Mouse (Mus musculus) hindbrain, embryonic 14.5 days (tissue): Measurements from ENCODE around the gene Bbs9. TPM values are rescaled to one million over a fixed set of nuclear protein-coding genes. Genes with fewer than 3 reads are reported as not detected.
A peak's percentile ranks its signal among the peaks of the same experiment; 100 is the strongest.
"Not testable (repeated sequence)": the region's sequence is repeated elsewhere in the genome, so short reads cannot be mapped to it uniquely, and the experiment has no call there.

ENCODE experiments used
- ATAC-seq: fragments of 200-750 bp; cut with Nextera tagmentation; 2 replicates; pipeline ENCODE4 v1.8.0; 2017; ENCODE audit warnings: moderate number of reproducible peaks, mild to moderate bottlenecking, moderate TSS enrichment, moderate library complexity; ENCODE audit not compliant: low FRiP score
- DNase-seq: peaks from one replicate; pipeline ENCODE4 v3.0.0-alpha.2; 2015; ENCODE audit warnings: low spot score
- H3K27ac ChIP-seq: fragments of 300-500 bp; sonication (generic); 2 replicates; pipeline ENCODE4 v1.5.1; 2014; ENCODE audit warnings: mild to moderate bottlenecking, moderate library complexity
- H3K27me3 ChIP-seq: fragments of 300-500 bp; sonication (generic); 2 replicates; pipeline ENCODE4 v1.6.1; 2014; ENCODE audit warnings: mild to moderate bottlenecking, low read length, mixed read lengths; ENCODE audit not compliant: control insufficient read depth, insufficient read depth
- H3K36me3 ChIP-seq: fragments of 300-500 bp; sonication (generic); replicated peaks from 2 replicates; pipeline ENCODE4 v1.6.1; 2014; ENCODE audit not compliant: control insufficient read depth, insufficient read depth
- H3K4me1 ChIP-seq: fragments of 300-500 bp; sonication (generic); replicated peaks from 2 replicates; pipeline ENCODE4 v1.6.1; 2014; ENCODE audit warnings: antibody characterized with exemption, low read length, mixed read lengths; ENCODE audit not compliant: control insufficient read depth, insufficient read depth
- H3K4me2 ChIP-seq: fragments of 300-500 bp; sonication (generic); replicated peaks from 2 replicates; pipeline ENCODE4 v1.6.1; 2014; ENCODE audit warnings: mild to moderate bottlenecking, moderate library complexity
- H3K4me3 ChIP-seq: fragments of 300-500 bp; sonication (generic); replicated peaks from 2 replicates; pipeline ENCODE4 v1.5.1; 2014; ENCODE audit warnings: mild to moderate bottlenecking, low read length
- H3K9ac ChIP-seq: fragments of 300-500 bp; sonication (generic); 2 replicates; pipeline ENCODE4 v1.6.1; 2014
- H3K9me3 ChIP-seq: fragments of 300-500 bp; sonication (generic); 2 replicates; pipeline ENCODE4 v1.6.1; 2016; ENCODE audit warnings: low read length; ENCODE audit not compliant: control insufficient read depth
- WGBS: fragments of 180-500 bp; shearing (Covaris S2); extraction: QIAGEN DNeasy Blood & Tissue Kit; methylation state at CpG from one replicate; pipeline ENCODE4 v1.1.7; 2014; 5-methylcytosine and 5-hydroxymethylcytosine counted together
- polyA plus RNA-seq: library from polyadenylated mRNA; unstranded; fragments of >200 nt; fragmentation: Nextera tagmentation; extraction: Ambion mirVana; gene quantifications from 2 replicates; pipeline ENCODE4 v1.2.1, GENCODE M21; 2014

Bbs9 gene
- polyA plus RNA-seq, 1 experiment from 2014 or later, result 20.0 TPM

GRCm38 (mm10) chr9:22837000-22837399 lies 361.5 kb downstream of the Bbs9 start:
- Histone ChIP-seq H3K4me3 (no peak overlapping the region), H3K9ac (no peak overlapping the region), H3K9me3 (no peaks in the 10 kb centered on the region), H3K27me3 (no peaks in the 10 kb centered on the region), H3K4me2 (no peak overlapping the region), H3K4me1 (peaks cover 10% of the 10 kb centered on the region), H3K27ac (no peak overlapping the region), H3K36me3 (no peaks in the 10 kb centered on the region)
- WGBS, result 27% methylated on average over 6 of the region's 6 CpGs
- ATAC-seq (no peak), DNase-seq (no peak)

- Histone ChIP-seq H3K36me3 (no peaks in the 10 kb centered on the region), H3K4me1 (peaks cover 10% of the 10 kb centered on the region), H3K27me3 (no peaks in the 10 kb centered on the region), H3K4me2 (no peak overlapping the region), H3K4me3 (no peak overlapping the region), H3K9ac (no peak overlapping the region), H3K27ac (no peak overlapping the region), H3K9me3 (no peaks in the 10 kb centered on the region)
- no peak for DNase-seq
- WGBS, result 22% methylated on average over 4 of the region's 4 CpGs
- ATAC-seq, result 0 out of 2 replicates have a peak, but pooled peaks have one; percentile 27
Measured at GRCm38 (mm10) chr9:22837702-22838210, 362.2 kb downstream of the Bbs9 start.

GRCm38 (mm10) chr9:22846048-22846447 lies 370.5 kb downstream of the Bbs9 start:
- 97% methylated on average over 2 of the region's 2 CpGs for WGBS
- 0 out of 2 replicates have a peak, but pooled peaks cover 3% of the 10 kb centered on the region for H3K9me3 ChIP-seq
- ATAC-seq, result no peak
- no peak overlapping the region for H3K27ac ChIP-seq
- no peak overlapping the region for H3K9ac ChIP-seq
- DNase-seq, result no peak
- no peak overlapping the region for H3K4me3 ChIP-seq
- no peak overlapping the region for H3K4me2 ChIP-seq
- no peaks in the 10 kb centered on the region for H3K27me3 ChIP-seq
- H3K4me1 ChIP-seq, result no peaks in the 10 kb centered on the region
- no peaks in the 10 kb centered on the region for H3K36me3 ChIP-seq

- ATAC-seq (no peak), DNase-seq (no peak)
- no peak overlapping the region for H3K27ac ChIP-seq
- no peaks in the 10 kb centered on the region for H3K4me1 ChIP-seq
- no peaks in the 10 kb centered on the region for H3K36me3 ChIP-seq
- H3K4me3 ChIP-seq, result no peak overlapping the region
- no peaks in the 10 kb centered on the region for H3K27me3 ChIP-seq
- no peak overlapping the region for H3K9ac ChIP-seq
- no peak overlapping the region for H3K4me2 ChIP-seq
- H3K9me3 ChIP-seq, result 0 out of 2 replicates have a peak, but pooled peaks cover 3% of the 10 kb centered on the region
- WGBS, result 84% methylated on average over 1 of the region's 1 CpGs
Measured at GRCm38 (mm10) chr9:22846783-22847182, 371.3 kb downstream of the Bbs9 start.

- ATAC-seq, result peak; percentile 55; the same call in 1 of the 2 replicates
- H3K9me3 ChIP-seq, result 0 out of 2 replicates have a peak, but pooled peaks cover 3% of the 10 kb centered on the region
- H3K36me3 ChIP-seq, result no peaks in the 10 kb centered on the region
- no peak overlapping the region for H3K9ac ChIP-seq
- peak overlapping the region; percentile 59; the same call in 1 of the 2 replicates for H3K27ac ChIP-seq
- WGBS, result 44% methylated on average over 3 of the region's 3 CpGs
- H3K27me3 ChIP-seq, result no peaks in the 10 kb centered on the region
- DNase-seq, result no peak
- no peak overlapping the region for H3K4me2 ChIP-seq
- H3K4me3 ChIP-seq, result no peak overlapping the region
- no peaks in the 10 kb centered on the region for H3K4me1 ChIP-seq
Measured at GRCm38 (mm10) chr9:22848800-22849199, 373.3 kb downstream of the Bbs9 start.

- WGBS, result 56% methylated on average over 4 of the region's 4 CpGs
- no peaks in the 10 kb centered on the region for H3K4me1 ChIP-seq
- H3K27me3 ChIP-seq, result no peaks in the 10 kb centered on the region
- H3K36me3 ChIP-seq, result no peaks in the 10 kb centered on the region
- no peak overlapping the region for H3K4me2 ChIP-seq
- peak overlapping the region; percentile 59; the same call in 1 of the 2 replicates for H3K27ac ChIP-seq
- DNase-seq (no peak), ATAC-seq (peak; percentile 51; the same call in 1 of the 2 replicates)
- H3K4me3 ChIP-seq, result no peak overlapping the region
- no peak overlapping the region for H3K9ac ChIP-seq
- 0 out of 2 replicates have a peak, but pooled peaks cover 3% of the 10 kb centered on the region for H3K9me3 ChIP-seq
Measured at GRCm38 (mm10) chr9:22849212-22849611, 373.7 kb downstream of the Bbs9 start.

GRCm38 (mm10) chr9:22869147-22869546 lies 393.6 kb downstream of the Bbs9 start:
- not testable (repeated sequence) for H3K27me3 ChIP-seq, H3K4me3 ChIP-seq, DNase-seq, H3K9me3 ChIP-seq, H3K27ac ChIP-seq, H3K4me1 ChIP-seq, H3K9ac ChIP-seq, H3K4me2 ChIP-seq, H3K36me3 ChIP-seq, ATAC-seq
- 85% methylated on average over 6 of the region's 6 CpGs for WGBS

- 77% methylated on average over 3 of the region's 3 CpGs for WGBS
- no peak for DNase-seq
Measured at GRCm38 (mm10) chr9:22870661-22871060, 395.1 kb downstream of the Bbs9 start.

GRCm38 (mm10) chr9:22875231-22875630 lies 399.7 kb downstream of the Bbs9 start:
- no peak overlapping the region for H3K4me2 ChIP-seq
- 61% methylated on average over 1 of the region's 1 CpGs for WGBS
- no peaks in the 10 kb centered on the region for H3K36me3 ChIP-seq
- ATAC-seq, result peak; percentile 53; the same call in 1 of the 2 replicates
- no peaks in the 10 kb centered on the region for H3K9me3 ChIP-seq
- H3K4me3 ChIP-seq, result no peak overlapping the region
- no peaks in the 10 kb centered on the region for H3K27me3 ChIP-seq
- H3K27ac ChIP-seq, result no peak overlapping the region
- no peaks in the 10 kb centered on the region for H3K4me1 ChIP-seq
- no peak overlapping the region for H3K9ac ChIP-seq
- peak; percentile 36 for DNase-seq

More at GRCm38 (mm10) chr9:22870661-22871060, 395.1 kb downstream of the Bbs9 start:
- Histone ChIP-seq H3K27ac (no peak overlapping the region), H3K4me1 (no peaks in the 10 kb centered on the region), H3K9me3 (no peaks in the 10 kb centered on the region), H3K4me2 (no peak overlapping the region), H3K9ac (no peak overlapping the region), H3K27me3 (no peaks in the 10 kb centered on the region), H3K36me3 (no peaks in the 10 kb centered on the region), H3K4me3 (no peak overlapping the region)
- no peak for ATAC-seq

- H3K36me3 ChIP-seq, result no peaks in the 10 kb centered on the region
- H3K4me2 ChIP-seq, result no peak overlapping the region
- H3K4me1 ChIP-seq, result no peaks in the 10 kb centered on the region
- H3K9me3 ChIP-seq, result no peaks in the 10 kb centered on the region
- no peak overlapping the region for H3K9ac ChIP-seq
- no peak overlapping the region for H3K27ac ChIP-seq
- ATAC-seq (no peak), DNase-seq (no peak)
- H3K4me3 ChIP-seq, result no peak overlapping the region
- WGBS, result 95% methylated on average over 3 of the region's 3 CpGs
- H3K27me3 ChIP-seq, result no peaks in the 10 kb centered on the region
Measured at GRCm38 (mm10) chr9:22879266-22879665, 403.8 kb downstream of the Bbs9 start.
